Mouse (Mus musculus) gastrocnemius, postnatal 4 days (tissue): ENCODE data around the gene Gm49380. TPM values are rescaled to one million over a fixed set of nuclear protein-coding genes. Genes with fewer than 3 reads are reported as not detected.

Source experiments
- DNase-seq, 2 experiments: peaks; one replicate each; pipeline ENCODE4 v3.0.0; 2021 to 2022; ENCODE audit warnings: low spot score in 2 of 2, mixed read lengths in 2 of 2
- total RNA-seq, 2 experiments: library from RNA; stranded (reverse); gene quantifications; 2 replicates each; pipeline ENCODE4 v1.2.3; 2021

Gene Gm49380
- total RNA-seq, 2 experiments from 2014 or later, result 0.10 TPM; not detected in 1

DNA sequence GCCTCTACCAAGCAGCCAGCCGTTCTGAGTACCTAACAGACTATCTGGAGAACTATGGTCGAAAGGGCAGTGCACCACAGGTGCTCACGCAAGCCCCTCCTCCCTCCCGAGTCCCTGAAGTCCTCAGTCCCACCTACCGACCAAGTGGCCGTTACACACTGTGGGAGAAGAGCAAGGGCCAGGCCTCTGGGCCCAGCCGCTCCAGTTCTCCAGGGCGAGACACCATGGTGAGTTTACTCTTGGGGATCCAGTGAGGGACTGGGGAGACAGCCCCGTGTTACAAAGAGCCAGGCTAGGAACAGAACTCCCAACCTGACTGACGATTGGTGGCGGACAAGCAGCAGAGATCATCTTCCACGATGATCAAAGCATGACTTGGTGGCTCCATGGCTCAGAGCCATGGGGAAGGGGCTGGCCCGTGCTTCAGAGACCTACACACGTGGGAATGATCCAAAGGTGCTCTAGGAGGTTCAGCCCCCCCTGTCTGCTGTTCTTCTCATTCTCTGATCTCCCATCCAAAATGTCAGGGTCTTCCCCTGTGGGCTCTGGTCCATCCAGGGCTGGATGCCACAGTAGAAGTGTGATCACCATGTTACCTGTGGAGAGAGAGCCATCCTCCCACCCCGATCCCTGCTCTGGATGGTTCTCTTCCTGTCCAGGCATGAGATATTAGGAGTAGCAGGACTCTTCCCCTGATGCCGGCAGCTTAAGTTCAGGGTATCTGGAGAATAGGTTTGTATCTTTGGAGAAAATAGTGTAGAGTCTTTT, 37.1 kb downstream of the Gm49380 start:
- no peak for DNase-seq

GRCm38 (mm10) chr9:44075276-44075995, 37.9 kb downstream of the Gm49380 start:
- DNase-seq, result no peak

- no peak for DNase-seq
Observed at GRCm38 (mm10) chr9:44074395-44075275, 38.7 kb downstream of the Gm49380 start.

DNA sequence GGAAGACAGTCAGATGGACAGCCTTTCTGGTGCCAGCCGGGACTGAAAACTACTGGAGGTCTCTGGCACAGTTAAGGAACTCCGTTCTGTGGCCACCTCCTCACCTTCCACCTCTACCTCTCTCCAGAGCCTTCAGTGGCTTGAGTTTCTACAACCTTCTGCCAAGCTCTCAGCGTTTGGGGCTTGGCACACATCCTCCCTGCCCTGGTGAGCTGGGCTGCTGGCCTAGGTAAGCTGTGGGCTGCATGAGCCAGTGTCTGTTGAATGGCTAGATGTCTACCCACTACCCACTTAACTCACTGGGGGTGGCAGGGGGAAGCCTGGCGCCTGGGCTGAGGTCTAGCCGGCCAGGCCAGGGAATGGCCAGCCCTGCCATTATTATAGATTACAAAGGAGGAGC, 40.2 kb downstream of the Gm49380 start:
- no peak for DNase-seq

GRCm38 (mm10) chr9:44072599-44072915, 40.7 kb downstream of the Gm49380 start:
- no peak for DNase-seq

- DNase-seq, result no peak
Observed at GRCm38 (mm10) chr9:44071914-44072598, 41.2 kb downstream of the Gm49380 start.

DNA sequence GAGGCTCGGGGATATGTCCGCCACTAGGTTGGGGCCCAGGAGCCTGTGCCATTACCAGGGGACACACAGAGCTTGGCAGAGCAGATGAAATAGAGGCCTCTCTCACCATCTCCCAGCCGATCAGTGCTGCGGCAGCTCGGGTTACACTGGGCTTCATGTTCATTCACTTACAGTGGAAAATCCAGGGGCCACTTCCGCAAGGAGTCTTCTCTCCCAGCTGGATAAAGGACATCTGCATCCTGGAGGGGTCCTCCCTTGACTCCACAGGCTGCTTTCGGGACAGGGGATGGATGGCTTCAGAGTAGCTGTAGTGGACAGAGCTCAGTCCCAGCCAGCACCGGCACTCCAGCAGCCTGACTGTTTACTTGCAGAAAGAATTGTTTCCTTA, 42.5 kb downstream of the Gm49380 start:
- DNase-seq, result no peak

DNA sequence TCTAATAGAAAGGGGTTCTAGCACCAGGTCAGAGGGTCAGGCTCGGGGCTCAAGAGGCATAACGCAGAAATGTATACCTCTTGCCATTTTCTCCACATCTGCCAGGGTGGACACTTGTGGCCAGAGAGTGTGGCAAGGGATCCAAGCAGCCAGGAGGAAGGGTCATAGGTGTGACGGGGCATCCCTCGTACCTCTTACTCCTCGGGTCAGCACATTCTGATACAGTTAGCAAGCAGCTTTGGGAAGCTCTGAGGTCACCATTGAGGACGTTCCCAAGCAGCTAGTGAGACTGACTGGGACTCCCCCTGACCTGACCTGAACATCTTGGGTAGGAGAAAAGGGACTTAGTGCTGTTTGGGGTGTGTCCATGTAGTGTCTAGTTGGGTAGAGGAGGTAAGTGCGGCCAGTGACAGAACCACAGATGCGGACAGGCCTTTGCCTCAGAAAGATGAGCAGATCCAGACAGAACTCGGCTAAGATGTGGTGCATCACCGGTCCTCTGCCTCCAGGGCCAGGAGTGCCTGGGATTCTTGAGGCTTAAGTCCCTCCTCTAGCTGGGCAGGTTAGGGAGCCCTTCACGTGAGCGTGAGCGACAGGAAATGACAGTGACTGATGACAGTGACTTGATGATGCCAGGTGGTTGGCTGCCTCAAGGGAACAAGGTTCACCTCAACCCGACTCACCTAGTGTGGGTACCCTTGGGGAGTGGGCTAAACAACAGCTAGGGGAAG, 43.0 kb downstream of the Gm49380 start:
- no peak for DNase-seq

GRCm38 (mm10) chr9:44069252-44069651, 44.0 kb downstream of the Gm49380 start:
- no peak for DNase-seq

GRCm38 (mm10) chr9:44067960-44068330, 45.4 kb downstream of the Gm49380 start:
- no peak for DNase-seq

DNA sequence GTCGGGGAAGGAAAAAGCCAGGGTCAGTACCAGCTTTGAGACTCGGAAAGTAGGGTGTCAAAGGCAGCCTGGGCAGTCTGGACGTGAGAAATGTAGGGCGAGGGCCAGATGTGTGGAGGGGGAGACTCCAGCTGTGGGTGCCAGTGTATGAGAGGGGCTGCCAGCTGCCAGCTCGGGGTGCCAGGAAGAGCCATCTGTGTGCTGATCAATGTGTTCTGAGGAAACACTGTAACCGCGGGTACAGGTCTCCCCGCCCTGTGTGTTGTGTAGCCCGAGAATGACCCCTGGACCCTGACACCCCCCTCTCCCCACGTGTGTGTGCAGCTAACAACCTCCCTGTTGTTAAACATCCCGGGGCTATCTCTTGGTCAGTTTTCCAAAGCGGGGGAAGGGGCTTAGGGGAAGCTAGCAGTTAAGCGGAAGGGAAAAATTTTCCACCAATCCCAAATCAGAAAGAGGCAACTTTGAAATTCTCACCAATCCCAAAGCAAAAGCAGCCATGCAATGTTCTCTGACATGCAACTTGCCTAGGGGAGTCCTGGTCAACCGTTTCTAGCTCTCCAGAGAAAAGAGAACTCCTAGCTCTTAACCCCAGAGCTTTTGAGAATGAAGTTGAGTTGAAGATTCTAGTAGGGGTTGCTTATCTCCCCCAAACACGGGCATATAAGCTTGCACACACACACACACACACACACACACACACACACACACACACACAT, 45.9 kb downstream of the Gm49380 start:
- no peak for DNase-seq

DNA sequence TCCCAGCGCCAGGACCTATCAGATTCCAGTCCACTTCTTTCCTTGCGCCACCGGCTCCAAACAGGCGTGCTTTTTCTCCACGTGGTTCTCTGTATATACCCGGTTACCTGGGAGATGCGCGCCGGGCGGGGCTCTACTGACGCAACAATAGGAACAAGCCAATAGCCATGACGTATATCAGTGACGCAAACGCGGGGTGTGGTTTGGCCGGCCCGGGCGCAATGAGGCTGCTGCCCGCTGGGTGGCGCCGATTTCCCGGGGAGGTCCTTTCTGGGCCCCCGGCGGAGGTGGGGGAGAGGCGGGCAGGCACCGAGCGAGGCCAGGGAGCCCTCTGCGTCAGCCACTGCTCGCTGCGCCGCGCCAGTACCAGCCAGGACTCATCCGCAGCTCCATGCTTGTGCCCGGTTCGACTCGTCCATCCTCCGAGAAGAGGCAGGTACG, 46.5 kb downstream of the Gm49380 start, which contains the start of gene Usp2:
Gene Usp2, plus strand, starts transcription at position 237 of the 441 bp plus-strand sequence.
- DNase-seq, result peak; percentile 98

DNA sequence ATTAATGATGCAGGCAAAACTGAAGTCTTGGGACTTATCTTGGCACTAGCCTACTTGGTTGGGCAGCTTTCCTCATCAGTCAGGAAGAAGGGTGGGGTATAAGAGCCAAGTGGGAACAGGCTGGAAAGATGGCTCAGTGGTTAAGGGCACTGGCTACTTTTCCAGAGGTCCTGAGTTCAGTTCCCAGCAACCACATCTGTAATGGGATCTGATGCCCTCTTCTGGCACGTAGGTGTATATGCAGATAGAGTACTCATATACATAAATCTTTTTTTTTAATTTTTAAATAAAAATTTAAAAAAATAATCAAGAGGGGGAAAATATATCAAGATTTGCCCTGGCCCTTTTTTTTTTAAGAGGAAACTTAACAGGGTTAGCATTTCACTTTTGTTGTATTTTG, 48.1 kb downstream of the Gm49380 start:
- DNase-seq, result no peak

DNA sequence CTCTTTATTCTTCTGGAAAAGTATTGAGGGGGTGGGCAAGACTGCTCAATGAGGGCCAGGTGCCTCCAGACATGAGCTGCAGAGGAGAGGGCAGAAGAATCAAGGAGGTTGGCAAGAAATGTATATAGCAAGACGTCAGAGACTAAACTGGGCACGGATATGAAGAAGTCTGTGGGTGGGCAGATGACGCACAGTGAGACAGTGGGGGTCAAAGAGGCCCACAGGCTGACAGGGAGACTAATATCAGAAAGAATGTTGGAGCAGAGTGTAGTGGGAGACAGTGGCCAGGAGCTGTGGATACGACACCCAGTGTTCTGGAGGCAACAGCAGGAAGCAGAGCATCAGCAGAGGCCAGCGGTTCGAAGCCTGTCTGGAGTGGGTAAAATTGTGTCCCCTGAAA, 54.7 kb downstream of the Gm49380 start:
- no peak for DNase-seq

GRCm38 (mm10) chr9:44053936-44054335, 59.4 kb downstream of the Gm49380 start:
- no peak for DNase-seq

DNA sequence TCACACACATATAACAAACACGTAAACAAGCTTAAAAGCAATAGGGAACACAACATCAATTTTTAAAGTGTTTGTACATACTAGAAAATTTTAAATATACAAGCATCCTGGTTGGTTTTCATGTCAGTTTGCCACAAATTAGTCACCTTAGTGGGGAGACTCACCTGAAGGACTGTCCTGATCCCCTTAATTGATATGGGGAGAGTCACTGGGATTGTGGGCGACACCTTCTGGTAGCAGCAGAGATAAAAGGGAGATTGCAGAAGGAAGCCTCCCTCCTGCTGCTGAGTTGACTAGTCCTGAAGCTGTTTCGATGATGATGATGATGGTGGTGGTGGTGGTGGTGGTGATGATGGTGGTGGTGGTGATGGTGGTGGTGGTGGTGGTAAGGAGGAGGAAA, 60.4 kb downstream of the Gm49380 start:
- no peak for DNase-seq

- no peak for DNase-seq
Observed at GRCm38 (mm10) chr9:44049381-44050165, 63.7 kb downstream of the Gm49380 start.

DNA sequence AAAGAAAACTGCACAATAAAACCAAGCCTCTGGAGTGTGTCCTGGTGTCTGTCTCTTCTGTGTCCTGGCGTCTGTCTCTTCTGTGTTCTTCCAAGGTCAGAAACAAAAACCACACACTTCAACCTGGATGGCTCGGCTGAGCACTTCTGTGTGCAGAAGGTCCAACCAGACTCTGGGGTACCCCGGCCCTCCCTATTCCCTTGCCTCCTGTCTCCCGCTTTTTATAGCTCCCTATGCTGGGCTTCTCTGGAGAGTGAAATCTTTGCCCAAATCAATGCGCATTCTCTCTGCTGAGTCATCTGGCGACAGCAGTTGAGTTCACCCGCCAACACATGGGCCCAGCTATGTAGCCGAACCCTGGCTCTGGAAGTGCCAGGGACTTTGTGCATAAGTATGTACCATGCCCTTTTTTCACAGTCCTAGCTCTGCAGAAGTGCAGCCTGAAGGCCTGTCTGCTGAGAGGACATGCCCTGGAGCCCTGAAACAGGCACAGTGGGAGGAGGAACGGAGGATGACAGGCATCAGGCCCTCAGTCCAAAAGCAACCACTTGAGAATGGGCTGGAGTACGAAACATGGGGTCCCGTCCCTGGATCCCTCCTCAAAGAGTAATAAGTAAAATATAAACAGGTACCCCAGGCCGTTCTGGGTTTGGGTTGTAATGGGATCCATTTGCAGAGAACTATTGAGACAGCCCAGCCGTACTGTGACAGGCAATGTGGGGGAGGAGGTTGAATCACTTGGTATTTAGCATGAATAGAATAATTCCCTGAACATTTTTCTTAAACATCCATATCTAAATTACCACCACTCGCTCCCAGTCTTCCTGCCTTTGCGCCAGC, 64.5 kb downstream of the Gm49380 start:
- no peak for DNase-seq
